Mouse (Mus musculus): ENCODE results near the gene Pex7. TPM values are rescaled to one million over a fixed set of nuclear protein-coding genes. Genes with fewer than 3 reads are reported as not detected.

Pex7 gene
- polyA plus RNA-seq (2015; fragmentation: Nextera tagmentation; extraction: Ambion mirVana), result 34.4 and 35.9 TPM in 2 replicates

GRCm38 (mm10) chr10:19907246-19907804, at the start of gene Pex7:
Gene Pex7 (minus strand): TSS chr10:19907689.
- ATAC-seq, result peak; percentile 99
- Histone ChIP-seq H3K4me3 (ENCODE audit: low read length) (peak within 1 kb of the TSS; percentile 87), H3K4me1 (ENCODE audit: control insufficient read depth, insufficient read depth, low read depth, low read length) (no peaks in the 10 kb centered on the region), H3K27ac (ENCODE audit: low read depth, low read length) (peak within 1 kb of the TSS; percentile 99), H3K4me2 (ENCODE audit: low read length) (peak within 1 kb of the TSS; percentile 49), H3K27me3 (replicated peaks; ENCODE audit: control insufficient read depth, insufficient read depth, low read length) (no peaks in the 10 kb centered on the region), H3K9me3 (ENCODE audit: control insufficient read depth, low read length) (no peaks in the 10 kb centered on the region), H3K36me3 (ENCODE audit: control insufficient read depth, insufficient read depth, low read length) (no peaks in the 10 kb centered on the region), H3K9ac (ENCODE audit: low read depth, low read length) (peak within 1 kb of the TSS; percentile 95)
- 1% methylated on average over 44 of the region's 60 CpGs for WGBS

DNA sequence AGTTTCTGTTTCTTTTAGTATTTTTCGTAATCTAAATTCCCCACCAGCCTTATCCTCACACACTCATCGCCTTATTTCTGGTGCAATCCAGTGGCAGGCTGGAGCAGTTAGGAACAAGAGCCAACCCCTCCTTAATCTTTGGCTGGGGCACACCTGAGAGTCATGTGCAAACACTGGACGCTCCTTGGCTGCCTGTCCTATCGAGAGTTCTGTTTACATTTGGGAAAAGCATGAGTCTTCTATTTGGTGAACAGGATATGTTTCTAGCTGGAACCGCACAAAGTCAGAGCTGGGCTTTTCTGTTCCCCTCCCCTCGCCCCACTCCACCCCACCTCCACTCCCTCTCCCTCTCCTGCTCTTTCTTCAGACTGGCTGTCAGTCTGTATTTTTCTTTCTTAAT, 49.3 kb upstream of the Pex7 start:
- no peaks in the 10 kb centered on the region for H3K4me1 ChIP-seq (ENCODE audit: control insufficient read depth, insufficient read depth, low read depth, low read length)
- H3K9me3 ChIP-seq (ENCODE audit: control insufficient read depth, low read length), result no peaks in the 10 kb centered on the region
- H3K9ac ChIP-seq (ENCODE audit: low read depth, low read length), result no peak overlapping the region
- H3K4me2 ChIP-seq (ENCODE audit: low read length), result no peak overlapping the region
- WGBS, result 81% methylated on average over 6 of the region's 6 CpGs
- no peak overlapping the region for H3K27ac ChIP-seq (ENCODE audit: low read depth, low read length)
- no peaks in the 10 kb centered on the region for H3K36me3 ChIP-seq (ENCODE audit: control insufficient read depth, insufficient read depth, low read length)
- no peak overlapping the region for H3K4me3 ChIP-seq (ENCODE audit: low read length)
- no peak for ATAC-seq
- H3K27me3 ChIP-seq (replicated peaks; ENCODE audit: control insufficient read depth, insufficient read depth, low read length), result no peaks in the 10 kb centered on the region

GRCm38 (mm10) chr10:19955817-19956216, 48.3 kb upstream of the Pex7 start:
- no peak overlapping the region for H3K4me2 ChIP-seq (ENCODE audit: low read length)
- ATAC-seq, result no peak
- no peaks in the 10 kb centered on the region for H3K36me3 ChIP-seq (ENCODE audit: control insufficient read depth, insufficient read depth, low read length)
- H3K27ac ChIP-seq (ENCODE audit: low read depth, low read length), result no peak overlapping the region
- H3K4me1 ChIP-seq (ENCODE audit: control insufficient read depth, insufficient read depth, low read depth, low read length), result no peaks in the 10 kb centered on the region
- H3K27me3 ChIP-seq (replicated peaks; ENCODE audit: control insufficient read depth, insufficient read depth, low read length), result no peaks in the 10 kb centered on the region
- WGBS, result 93% methylated on average over 6 of the region's 6 CpGs
- H3K9ac ChIP-seq (ENCODE audit: low read depth, low read length), result no peak overlapping the region
- no peaks in the 10 kb centered on the region for H3K9me3 ChIP-seq (ENCODE audit: control insufficient read depth, low read length)
- no peak overlapping the region for H3K4me3 ChIP-seq (ENCODE audit: low read length)

DNA sequence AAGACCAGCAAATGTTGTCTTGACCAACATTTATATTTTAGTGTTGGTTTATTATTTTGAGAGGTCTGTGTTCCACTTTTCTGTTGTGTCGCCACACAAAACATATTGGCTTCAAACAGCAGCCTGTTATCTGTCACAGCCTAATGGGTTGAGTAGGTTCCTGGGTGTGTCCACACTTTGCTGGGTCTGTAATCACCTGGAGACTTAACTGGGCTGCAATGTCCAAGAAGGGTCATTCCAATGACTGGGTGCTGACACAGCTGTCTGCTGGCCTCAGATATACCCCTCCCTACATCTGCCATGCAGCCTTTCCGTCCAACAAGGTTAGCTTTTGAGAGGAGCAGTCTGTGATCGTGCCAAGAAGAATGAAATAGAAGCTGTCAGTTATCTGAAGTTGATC, 47.1 kb upstream of the Pex7 start:
- Histone ChIP-seq H3K27ac (ENCODE audit: low read depth, low read length) (no peak overlapping the region), H3K4me3 (ENCODE audit: low read length) (no peak overlapping the region), H3K9ac (ENCODE audit: low read depth, low read length) (no peak overlapping the region), H3K9me3 (ENCODE audit: control insufficient read depth, low read length) (no peaks in the 10 kb centered on the region), H3K4me2 (ENCODE audit: low read length) (no peak overlapping the region), H3K4me1 (ENCODE audit: control insufficient read depth, insufficient read depth, low read depth, low read length) (no peaks in the 10 kb centered on the region), H3K36me3 (ENCODE audit: control insufficient read depth, insufficient read depth, low read length) (no peaks in the 10 kb centered on the region), H3K27me3 (replicated peaks; ENCODE audit: control insufficient read depth, insufficient read depth, low read length) (no peaks in the 10 kb centered on the region)
- 89% methylated on average over 3 of the region's 3 CpGs for WGBS
- ATAC-seq, result no peak

DNA sequence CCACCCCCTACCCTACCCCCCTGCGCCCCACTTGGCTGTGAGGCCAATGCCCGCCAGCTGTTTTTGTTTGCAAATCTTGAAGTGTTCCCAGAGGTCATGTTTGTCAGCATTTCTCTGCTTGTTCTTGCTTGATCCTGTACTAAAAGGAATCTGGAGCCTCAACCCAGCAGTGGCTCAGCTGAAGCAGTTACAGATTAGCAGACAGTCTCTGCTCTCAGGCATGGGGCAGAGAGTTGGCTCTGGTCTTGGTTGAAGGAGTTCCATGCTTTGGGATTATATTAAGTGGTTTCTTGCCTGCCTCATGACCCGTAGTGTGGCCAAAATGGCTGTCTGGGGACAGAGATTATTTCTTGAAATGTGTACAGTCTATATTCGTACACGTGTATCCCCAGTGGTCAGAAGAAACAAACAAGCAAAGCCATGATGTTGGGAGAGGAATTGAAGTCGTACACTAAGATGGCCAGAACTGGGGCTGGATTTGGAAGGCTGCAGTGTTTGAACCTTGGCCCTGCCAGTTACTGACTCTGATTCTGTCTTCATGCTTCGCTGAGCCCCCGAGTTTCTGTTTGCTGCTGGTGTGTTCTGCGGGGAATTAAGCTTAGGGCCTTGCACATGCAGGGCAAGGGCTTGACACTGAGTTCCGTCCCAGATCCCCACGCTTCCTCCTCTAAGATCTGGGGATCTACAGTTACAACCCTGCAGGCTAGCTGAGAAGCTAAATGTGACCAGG, 45.7 kb upstream of the Pex7 start:
- 86% methylated on average over 11 of the region's 11 CpGs for WGBS
- Histone ChIP-seq H3K27me3 (replicated peaks; ENCODE audit: control insufficient read depth, insufficient read depth, low read length) (no peaks in the 10 kb centered on the region), H3K4me1 (ENCODE audit: control insufficient read depth, insufficient read depth, low read depth, low read length) (no peaks in the 10 kb centered on the region), H3K9me3 (ENCODE audit: control insufficient read depth, low read length) (no peaks in the 10 kb centered on the region), H3K27ac (ENCODE audit: low read depth, low read length) (no peak overlapping the region), H3K4me2 (ENCODE audit: low read length) (no peak overlapping the region), H3K36me3 (ENCODE audit: control insufficient read depth, insufficient read depth, low read length) (no peaks in the 10 kb centered on the region), H3K9ac (ENCODE audit: low read depth, low read length) (no peak overlapping the region), H3K4me3 (ENCODE audit: low read length) (no peak overlapping the region)
- no peak for ATAC-seq

GRCm38 (mm10) chr10:19949106-19949505, 41.6 kb upstream of the Pex7 start:
- Histone ChIP-seq H3K4me1 (ENCODE audit: control insufficient read depth, insufficient read depth, low read depth, low read length) (no peaks in the 10 kb centered on the region), H3K27ac (ENCODE audit: low read depth, low read length) (no peak overlapping the region), H3K27me3 (replicated peaks; ENCODE audit: control insufficient read depth, insufficient read depth, low read length) (no peaks in the 10 kb centered on the region), H3K4me3 (ENCODE audit: low read length) (no peak overlapping the region), H3K4me2 (ENCODE audit: low read length) (no peak overlapping the region), H3K36me3 (ENCODE audit: control insufficient read depth, insufficient read depth, low read length) (no peaks in the 10 kb centered on the region), H3K9me3 (ENCODE audit: control insufficient read depth, low read length) (no peaks in the 10 kb centered on the region), H3K9ac (ENCODE audit: low read depth, low read length) (no peak overlapping the region)
- ATAC-seq, result no peak
- WGBS, result 91% methylated on average over 4 of the region's 4 CpGs

- H3K27me3 ChIP-seq (replicated peaks; ENCODE audit: control insufficient read depth, insufficient read depth, low read length), result no peaks in the 10 kb centered on the region
- H3K4me3 ChIP-seq (ENCODE audit: low read length), result no peak overlapping the region
- H3K9ac ChIP-seq (ENCODE audit: low read depth, low read length), result no peak overlapping the region
- no peaks in the 10 kb centered on the region for H3K9me3 ChIP-seq (ENCODE audit: control insufficient read depth, low read length)
- ATAC-seq, result no peak
- no peaks in the 10 kb centered on the region for H3K4me1 ChIP-seq (ENCODE audit: control insufficient read depth, insufficient read depth, low read depth, low read length)
- H3K27ac ChIP-seq (ENCODE audit: low read depth, low read length), result no peak overlapping the region
- 89% methylated on average over 11 of the region's 11 CpGs for WGBS
- no peaks in the 10 kb centered on the region for H3K36me3 ChIP-seq (ENCODE audit: control insufficient read depth, insufficient read depth, low read length)
- no peak overlapping the region for H3K4me2 ChIP-seq (ENCODE audit: low read length)
Observed at GRCm38 (mm10) chr10:19948381-19948780, 40.9 kb upstream of the Pex7 start.

GRCm38 (mm10) chr10:19947901-19948300, 40.4 kb upstream of the Pex7 start:
- no peaks in the 10 kb centered on the region for H3K27me3 ChIP-seq (replicated peaks; ENCODE audit: control insufficient read depth, insufficient read depth, low read length)
- WGBS, result 91% methylated on average over 5 of the region's 5 CpGs

GRCm38 (mm10) chr10:19947441-19947840, 40.0 kb upstream of the Pex7 start:
- WGBS, result 94% methylated on average over 10 of the region's 10 CpGs
- ATAC-seq, result no peak
- H3K9me3 ChIP-seq (ENCODE audit: control insufficient read depth, low read length), result no peaks in the 10 kb centered on the region

More at GRCm38 (mm10) chr10:19947901-19948300, 40.4 kb upstream of the Pex7 start:
- Histone ChIP-seq H3K27ac (ENCODE audit: low read depth, low read length) (no peak overlapping the region), H3K4me2 (ENCODE audit: low read length) (no peak overlapping the region), H3K9me3 (ENCODE audit: control insufficient read depth, low read length) (no peaks in the 10 kb centered on the region), H3K4me1 (ENCODE audit: control insufficient read depth, insufficient read depth, low read depth, low read length) (no peaks in the 10 kb centered on the region), H3K9ac (ENCODE audit: low read depth, low read length) (no peak overlapping the region), H3K36me3 (ENCODE audit: control insufficient read depth, insufficient read depth, low read length) (no peaks in the 10 kb centered on the region), H3K4me3 (ENCODE audit: low read length) (no peak overlapping the region)
- no peak for ATAC-seq

More at GRCm38 (mm10) chr10:19947441-19947840, 40.0 kb upstream of the Pex7 start:
- Histone ChIP-seq H3K27ac (ENCODE audit: low read depth, low read length) (no peak overlapping the region), H3K9ac (ENCODE audit: low read depth, low read length) (no peak overlapping the region), H3K4me2 (ENCODE audit: low read length) (no peak overlapping the region), H3K27me3 (replicated peaks; ENCODE audit: control insufficient read depth, insufficient read depth, low read length) (no peaks in the 10 kb centered on the region), H3K4me3 (ENCODE audit: low read length) (no peak overlapping the region), H3K4me1 (ENCODE audit: control insufficient read depth, insufficient read depth, low read depth, low read length) (no peaks in the 10 kb centered on the region), H3K36me3 (ENCODE audit: control insufficient read depth, insufficient read depth, low read length) (no peaks in the 10 kb centered on the region)

Data from hindbrain, embryonic 16.5 days (tissue).